ENCODE assay signal across 8 mouse cellular contexts in the genomic region with DNA sequence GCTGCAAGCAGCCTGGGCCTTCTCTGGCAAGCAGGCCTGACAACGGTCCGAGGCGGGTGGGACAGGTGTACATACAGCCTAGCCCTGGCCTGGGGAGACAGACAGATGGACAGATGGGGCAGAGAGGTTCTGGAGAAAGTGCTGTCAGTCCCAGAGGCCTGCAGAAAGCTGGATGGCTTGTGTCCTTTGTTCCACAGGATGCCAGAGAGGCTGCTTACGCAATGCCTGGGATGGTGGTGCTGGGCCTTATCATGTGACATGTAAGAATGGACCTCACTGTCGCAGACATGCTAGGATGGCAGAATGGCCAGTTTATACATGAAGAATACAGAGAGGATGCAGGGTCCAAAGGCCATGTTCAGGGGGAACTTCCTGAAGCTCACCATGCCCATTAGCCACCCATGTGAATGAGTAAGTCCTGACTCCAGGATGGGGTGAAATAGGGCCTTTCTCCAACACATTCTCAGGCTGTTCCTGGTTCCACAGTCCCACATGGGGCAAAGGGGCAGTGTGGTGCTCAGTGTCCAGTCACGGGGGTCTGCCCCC. TPM values are rescaled to one million over a fixed set of nuclear protein-coding genes. Genes with fewer than 3 reads are reported as not detected.
DNase-seq lines count a peak whose midpoint lies in the region; ATAC-seq and TF ChIP-seq lines count a peak whose summit lies in the region.

No protein-coding gene starts in this region.

- H3K27ac ChIP-seq in gastrocnemius, adult 2 months, result peak overlapping the region; percentile 53; the same call in 1 of the 2 replicates
- peak overlapping the region; percentile 28; the same call in 1 of the 2 replicates for H3K27ac ChIP-seq in left cerebral cortex, adult 2 months
- peak overlapping the region; percentile 39 for H3K27ac ChIP-seq in neural tube, embryonic 14.5 days (ENCODE audit: low read depth, low read length)
- H3K27ac ChIP-seq in liver, embryonic 12.5 days, result no peak overlapping the region

- no peaks in the 10 kb centered on the region for H3K27me3 ChIP-seq in neural tube, embryonic 14.5 days (ENCODE audit: control insufficient read depth, insufficient read depth, low read length)
- no peaks in the 10 kb centered on the region for H3K27me3 ChIP-seq in liver, embryonic 12.5 days (replicated peaks)

- no peak for TF ChIP-seq CTCF in gastrocnemius, adult 2 months (IDR thresholded peaks at IDR 0.05)
- TF ChIP-seq CTCF in left cerebral cortex, adult 2 months (IDR thresholded peaks at IDR 0.05), result no peak

- DNase-seq in gastrocnemius, adult 2 months, result peak; percentile 51
- no peak for DNase-seq in gastrocnemius, postnatal 10 days
- DNase-seq in left cerebral cortex, adult 2 months (ENCODE audit: extremely low spot score in 1 of 2, low spot score in 2 of 2), result no peak
- DNase-seq in left cerebral cortex, postnatal 36 days (ENCODE audit: low spot score in 2 of 2), result no peak
- DNase-seq in kidney, postnatal 25 days, result peak; percentile 43 to 79
- DNase-seq in thymus, postnatal 36 days, result no peak

- intact Hi-C loops in gastrocnemius, adult 2 months (cut with DNase I), result no loop called here
- intact Hi-C loops in left cerebral cortex, adult 2 months (cut with DNase I), result no loop called here
- intact Hi-C loops in left cerebral cortex, postnatal 36 days (cut with DNase I), result no loop called here

- no peak overlapping the region for H3K4me3 ChIP-seq in gastrocnemius, adult 2 months
- H3K4me3 ChIP-seq in left cerebral cortex, adult 2 months, result no peak overlapping the region
- H3K4me3 ChIP-seq in neural tube, embryonic 14.5 days (ENCODE audit: low read depth, low read length), result no peak overlapping the region
- no peak overlapping the region for H3K4me3 ChIP-seq in liver, embryonic 12.5 days

- H3K4me1 ChIP-seq in neural tube, embryonic 14.5 days (ENCODE audit: control insufficient read depth, insufficient read depth, low read length), result peaks cover 19% of the 10 kb centered on the region
- peaks cover 13% of the 10 kb centered on the region for H3K4me1 ChIP-seq in liver, embryonic 12.5 days

- no peaks in the 10 kb centered on the region for H3K36me3 ChIP-seq in neural tube, embryonic 14.5 days (ENCODE audit: control insufficient read depth, insufficient read depth, low read length)
- H3K36me3 ChIP-seq in liver, embryonic 12.5 days, result no peaks in the 10 kb centered on the region

- no peaks in the 10 kb centered on the region for H3K9me3 ChIP-seq in neural tube, embryonic 14.5 days (ENCODE audit: control insufficient read depth, low read length)
- H3K9me3 ChIP-seq in liver, embryonic 12.5 days (replicated peaks), result no peaks in the 10 kb centered on the region

- ATAC-seq in neural tube, embryonic 14.5 days (ENCODE audit: low read depth), result no peak
- no peak for ATAC-seq in liver, embryonic 12.5 days

- H3K9ac ChIP-seq in neural tube, embryonic 14.5 days (replicated peaks; ENCODE audit: low read depth, low read length), result peak overlapping the region; percentile 48
- H3K9ac ChIP-seq in liver, embryonic 12.5 days, result no peak overlapping the region

- WGBS in neural tube, embryonic 14.5 days, result 78% methylated on average over 6 of the region's 6 CpGs
- WGBS in liver, embryonic 12.5 days (ENCODE audit: insufficient replicate concordance), result 73% methylated on average over 6 of the region's 6 CpGs

- H3K4me2 ChIP-seq in neural tube, embryonic 14.5 days (ENCODE audit: low read depth, low read length), result no peak overlapping the region
- no peak overlapping the region for H3K4me2 ChIP-seq in liver, embryonic 12.5 days

RNA-seq across cellular contexts. Expression of gene Slc29a3, which starts 4.9 kb away (rescaled TPM):
- 1 to 10 TPM; 1.4 to 2.7 TPM for total RNA-seq in gastrocnemius, adult 2 months (2021)
- 1 to 10 TPM; 5.7 to 7.8 TPM for total RNA-seq in gastrocnemius, postnatal 10 days (2021)
- total RNA-seq in left cerebral cortex, adult 2 months (2021), result 10 to 100 TPM; 13.0 to 13.2 TPM
- total RNA-seq in left cerebral cortex, postnatal 36 days (2021), result 10 to 100 TPM; 15.5 to 18.4 TPM
- polyA plus RNA-seq in neural tube, embryonic 14.5 days (2014; fragmentation: Nextera tagmentation; extraction: Ambion mirVana), result 9.3 and 9.5 TPM in 2 replicates
- 3.6 and 4.2 TPM in 2 replicates for polyA plus RNA-seq in liver, embryonic 12.5 days (2016; fragmentation: Nextera tagmentation; extraction: Ambion mirVana)

RNA-seq across cellular contexts. Expression of gene Cdh23, which starts 51.5 kb away (rescaled TPM):
- total RNA-seq in gastrocnemius, adult 2 months (2021), result 1 to 10 TPM; 1.8 to 2.8 TPM
- total RNA-seq in gastrocnemius, postnatal 10 days (2021), result 1 to 10 TPM; 3.1 to 4.2 TPM
- total RNA-seq in left cerebral cortex, adult 2 months (2021), result 1 to 10 TPM; 1.2 to 2.2 TPM
- total RNA-seq in left cerebral cortex, postnatal 36 days (2021), result 1 to 10 TPM; 1.7 to 1.8 TPM
- polyA plus RNA-seq in neural tube, embryonic 14.5 days (2014; fragmentation: Nextera tagmentation; extraction: Ambion mirVana), result 6.0 and 15.4 TPM in 2 replicates
- 0.19 and 0.23 TPM in 2 replicates for polyA plus RNA-seq in liver, embryonic 12.5 days (2016; fragmentation: Nextera tagmentation; extraction: Ambion mirVana)

Comparison
In these comparisons a context has a peak if more than half of its experiments do, and no peak if none do; other contexts are left out.
1. DNase-seq: peak in gastrocnemius, adult 2 months (single experiment) and kidney, postnatal 25 days (2 of 2); none in gastrocnemius, postnatal 10 days (single experiment), left cerebral cortex, adult 2 months (0 of 2), left cerebral cortex, postnatal 36 days (0 of 2) and thymus, postnatal 36 days (0 of 2).